In the genomic region with DNA sequence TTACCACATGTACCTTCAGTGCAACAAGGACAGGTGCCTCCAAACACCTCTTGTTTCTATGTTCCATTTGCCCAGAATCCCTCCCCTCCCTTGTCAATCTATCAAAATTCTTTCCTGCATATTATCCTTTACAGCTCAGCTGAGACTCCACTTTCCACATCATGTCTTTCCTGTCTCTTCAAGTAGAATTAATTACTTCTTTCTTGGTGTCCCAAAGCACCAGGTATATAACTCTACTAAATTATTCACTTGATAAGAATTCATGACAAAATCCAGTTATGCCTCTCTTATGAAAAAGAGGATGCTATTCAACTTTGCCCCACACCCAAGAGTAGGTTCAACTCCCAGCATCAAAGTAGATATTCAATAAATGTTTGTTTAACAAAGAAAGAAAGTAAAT, we compare ENCODE assay signal across 22 mouse cellular contexts.
DNase-seq lines count a peak whose midpoint lies in the region; ATAC-seq and TF ChIP-seq lines count a peak whose summit lies in the region.
"Had no signal": no experiment of that assay in that cellular context is flagged by ENCODE, and none has a peak within 500 bp of the region (broad histone marks: within the 10 kb centered on the region; RNA-seq: fewer than 3 reads in every experiment).

No protein-coding gene starts in this region.

- peak overlapping the region; percentile 15; the same call in 1 of the 2 replicates for H3K27ac ChIP-seq in forebrain, embryonic 15.5 days (replicated peaks)
- H3K27ac ChIP-seq in forebrain, postnatal 0 days (ENCODE audit: low read depth, low read length), result no peak overlapping the region
- H3K27ac ChIP-seq in hindbrain, embryonic 16.5 days (ENCODE audit: low read depth, low read length), result no peak overlapping the region
- H3K27ac ChIP-seq in hindbrain, postnatal 0 days, result no peak overlapping the region
- H3K27ac ChIP-seq in midbrain, embryonic 16.5 days (ENCODE audit: low read length), result no peak overlapping the region; the same call in none of the 2 replicates
- no peak overlapping the region for H3K27ac ChIP-seq in cerebellum, adult 2 months (ENCODE audit: insufficient read depth, low read length)
- H3K27ac ChIP-seq: embryonic facial prominence, embryonic 13.5 days; forebrain, embryonic 12.5 days; gastrocnemius, adult 2 months; heart, embryonic 13.5 days had no signal

- TF ChIP-seq POLR2A in brain, embryonic 14.5 days (IDR thresholded peaks at IDR 0.05; ENCODE audit: borderline replicate concordance, extremely low read depth, insufficient read depth, insufficient read length, poor library complexity, severe bottlenecking), result no peak
- TF ChIP-seq POLR2A in cerebellum, adult 2 months (IDR thresholded peaks at IDR 0.05; ENCODE audit: borderline replicate concordance, insufficient read depth, low read length), result no peak

- no peak overlapping the region for H3K9ac ChIP-seq in forebrain, embryonic 15.5 days (replicated peaks)
- no peak overlapping the region for H3K9ac ChIP-seq in forebrain, postnatal 0 days
- H3K9ac ChIP-seq in hindbrain, embryonic 16.5 days (ENCODE audit: low read depth, low read length), result no peak overlapping the region
- H3K9ac ChIP-seq in hindbrain, postnatal 0 days (replicated peaks; ENCODE audit: low read length), result no peak overlapping the region
- H3K9ac ChIP-seq in midbrain, embryonic 16.5 days (ENCODE audit: low read depth, low read length), result no peak overlapping the region
- H3K9ac ChIP-seq: embryonic facial prominence, embryonic 13.5 days; forebrain, embryonic 12.5 days; heart, embryonic 13.5 days had no signal

- no peaks in the 10 kb centered on the region for H3K27me3 ChIP-seq in forebrain, embryonic 15.5 days
- no peaks in the 10 kb centered on the region for H3K27me3 ChIP-seq in forebrain, postnatal 0 days (ENCODE audit: insufficient read depth, low read length)
- H3K27me3 ChIP-seq in hindbrain, embryonic 16.5 days (replicated peaks; ENCODE audit: control insufficient read depth, insufficient read depth, low read length), result no peaks in the 10 kb centered on the region
- no peaks in the 10 kb centered on the region for H3K27me3 ChIP-seq in hindbrain, postnatal 0 days (ENCODE audit: insufficient read depth, low read length)
- H3K27me3 ChIP-seq in midbrain, embryonic 16.5 days (ENCODE audit: control insufficient read depth, insufficient read depth, low read depth, low read length), result no peaks in the 10 kb centered on the region
- no peaks in the 10 kb centered on the region for H3K27me3 ChIP-seq in cerebellum, adult 2 months (ENCODE audit: control insufficient read depth, insufficient read depth, low read length)
- H3K27me3 ChIP-seq: embryonic facial prominence, embryonic 13.5 days; forebrain, embryonic 12.5 days; heart, embryonic 13.5 days had no signal

- ATAC-seq in forebrain, embryonic 15.5 days (replicated peaks), result no peak
- no peak for ATAC-seq in forebrain, postnatal 0 days
- ATAC-seq in hindbrain, embryonic 16.5 days, result peak; percentile 69
- ATAC-seq in hindbrain, postnatal 0 days, result no peak; the same call in 1 of the 2 replicates
- peak; percentile 12; the same call in 1 of the 2 replicates for ATAC-seq in midbrain, embryonic 16.5 days
- ATAC-seq: CD4-positive, CD25-positive, alpha-beta regulatory T cell, adult 4 months had no signal

- H3K36me3 ChIP-seq in forebrain, embryonic 15.5 days, result no peaks in the 10 kb centered on the region
- H3K36me3 ChIP-seq in forebrain, postnatal 0 days (ENCODE audit: insufficient read depth), result no peaks in the 10 kb centered on the region
- H3K36me3 ChIP-seq in hindbrain, embryonic 16.5 days (ENCODE audit: control insufficient read depth, insufficient read depth, low read length), result no peaks in the 10 kb centered on the region
- H3K36me3 ChIP-seq in hindbrain, postnatal 0 days (ENCODE audit: insufficient read depth, low read length), result no peaks in the 10 kb centered on the region
- no peaks in the 10 kb centered on the region for H3K36me3 ChIP-seq in midbrain, embryonic 16.5 days (ENCODE audit: control insufficient read depth, insufficient read depth, low read length)
- H3K36me3 ChIP-seq: embryonic facial prominence, embryonic 13.5 days; forebrain, embryonic 12.5 days; G1E; heart, embryonic 13.5 days had no signal

- H3K4me3 ChIP-seq in forebrain, embryonic 15.5 days, result no peak overlapping the region
- no peak overlapping the region for H3K4me3 ChIP-seq in forebrain, postnatal 0 days (ENCODE audit: low read depth, low read length)
- H3K4me3 ChIP-seq in hindbrain, embryonic 16.5 days (ENCODE audit: low read length), result no peak overlapping the region
- no peak overlapping the region for H3K4me3 ChIP-seq in hindbrain, postnatal 0 days (ENCODE audit: low read length)
- no peak overlapping the region for H3K4me3 ChIP-seq in midbrain, embryonic 16.5 days (ENCODE audit: low read depth, low read length)
- no peak overlapping the region for H3K4me3 ChIP-seq in cerebellum, adult 2 months (replicated peaks; ENCODE audit: insufficient read depth, low read depth, low read length)
- H3K4me3 ChIP-seq: embryonic facial prominence, embryonic 13.5 days; forebrain, embryonic 12.5 days; gastrocnemius, adult 2 months; heart, embryonic 13.5 days had no signal

- H3K4me1 ChIP-seq in forebrain, embryonic 15.5 days, result 0 out of 2 replicates have a peak, but pooled peaks cover 6% of the 10 kb centered on the region
- H3K4me1 ChIP-seq in forebrain, postnatal 0 days (ENCODE audit: insufficient read depth), result no peaks in the 10 kb centered on the region
- H3K4me1 ChIP-seq in hindbrain, embryonic 16.5 days (ENCODE audit: control insufficient read depth, insufficient read depth, low read depth, low read length), result peaks cover 2% of the 10 kb centered on the region; the same call in 1 of the 2 replicates
- no peaks in the 10 kb centered on the region for H3K4me1 ChIP-seq in hindbrain, postnatal 0 days (ENCODE audit: insufficient read depth, low read length)
- peaks cover 6% of the 10 kb centered on the region; the same call in 1 of the 2 replicates for H3K4me1 ChIP-seq in midbrain, embryonic 16.5 days (ENCODE audit: control insufficient read depth, insufficient read depth, low read length)
- no peaks in the 10 kb centered on the region for H3K4me1 ChIP-seq in cerebellum, adult 2 months (ENCODE audit: control insufficient read depth, insufficient read depth, low read length)

- no peak for TF ChIP-seq CTCF in forebrain, postnatal 0 days (IDR thresholded peaks at IDR 0.05; ENCODE audit: low read depth)
- no peak for TF ChIP-seq CTCF in hindbrain, postnatal 0 days (IDR thresholded peaks at IDR 0.05; ENCODE audit: low read depth)
- no peak for TF ChIP-seq CTCF in brain, embryonic 14.5 days (IDR thresholded peaks at IDR 0.05; ENCODE audit: borderline replicate concordance, extremely low read depth, insufficient read depth, insufficient read length)
- no peak for TF ChIP-seq CTCF in cerebellum, adult 2 months (IDR thresholded peaks at IDR 0.05; ENCODE audit: borderline replicate concordance, insufficient read depth, low read depth, low read length)

- DNase-seq in forebrain, postnatal 0 days, result no peak
- no peak for DNase-seq in hindbrain, postnatal 0 days (ENCODE audit: low spot score)
- peak; percentile 23 for DNase-seq in brain, embryonic 14.5 days (ENCODE audit: low read depth)
- DNase-seq in cerebellum, adult 18-20 months, result no peak
- no peak for DNase-seq in cerebellum, adult 2 months
- DNase-seq: adrenal gland, adult 8-10 months; adrenal gland, postnatal 36 days; B cell, adult 2 months; cerebellum, adult 11 months; cerebellum, adult 9-11 months; cerebellum, postnatal 36 days; gastrocnemius, adult 2 months; gastrocnemius, postnatal 25 days; heart, postnatal 36 days had no signal

- no peak overlapping the region for H3K4me2 ChIP-seq in forebrain, embryonic 15.5 days (replicated peaks)
- no peak overlapping the region for H3K4me2 ChIP-seq in forebrain, postnatal 0 days (ENCODE audit: low read depth)
- no peak overlapping the region for H3K4me2 ChIP-seq in hindbrain, embryonic 16.5 days (ENCODE audit: low read length)
- H3K4me2 ChIP-seq in hindbrain, postnatal 0 days (ENCODE audit: low read depth, low read length), result no peak overlapping the region
- H3K4me2 ChIP-seq in midbrain, embryonic 16.5 days (ENCODE audit: low read length), result no peak overlapping the region
- H3K4me2 ChIP-seq: embryonic facial prominence, embryonic 13.5 days; forebrain, embryonic 12.5 days; heart, embryonic 13.5 days had no signal

- no peaks in the 10 kb centered on the region for H3K9me3 ChIP-seq in forebrain, embryonic 15.5 days
- H3K9me3 ChIP-seq in forebrain, postnatal 0 days (ENCODE audit: low read length), result no peaks in the 10 kb centered on the region
- no peaks in the 10 kb centered on the region for H3K9me3 ChIP-seq in hindbrain, embryonic 16.5 days (ENCODE audit: control insufficient read depth, low read length)
- H3K9me3 ChIP-seq in hindbrain, postnatal 0 days (ENCODE audit: low read length), result no peaks in the 10 kb centered on the region
- no peaks in the 10 kb centered on the region for H3K9me3 ChIP-seq in midbrain, embryonic 16.5 days (replicated peaks; ENCODE audit: control insufficient read depth, low read length, poor library complexity, severe bottlenecking)
- H3K9me3 ChIP-seq: embryonic facial prominence, embryonic 13.5 days; forebrain, embryonic 12.5 days; G1E; heart, embryonic 13.5 days had no signal

Comparison
In these comparisons a context has a peak if more than half of its experiments do, and no peak if none do; other contexts are left out.
1. ATAC-seq: peak in hindbrain, embryonic 16.5 days (single experiment) and midbrain, embryonic 16.5 days (single experiment); none in forebrain, embryonic 15.5 days (single experiment), forebrain, postnatal 0 days (single experiment) and hindbrain, postnatal 0 days (single experiment).